Mouse (Mus musculus) MEL (cell line): Measurements from ENCODE around the gene Fhdc1. TPM values are rescaled to one million over a fixed set of nuclear protein-coding genes. Genes with fewer than 3 reads are reported as not detected.

Source experiments
- DNase-seq: peaks from one replicate; pipeline ENCODE4 v3.0.0; 2011; ENCODE audit warnings: low read depth, low spot score
- H3K27ac ChIP-seq: 2 replicates; pipeline ENCODE4 v1.5.1; 2012; ENCODE audit warnings: low read depth, mild to moderate bottlenecking, control low read depth, low read length, moderate library complexity; ENCODE audit not compliant: control insufficient read depth
- H3K27me3 ChIP-seq, 2 experiments: fragments of 150-350 bp in 1 of 2; sonication (generic) in 1 of 2; 2 replicates each; pipeline ENCODE4 v1.6.1; 2012; ENCODE audit warnings: low read length in 2 of 2, mild to moderate bottlenecking in 2 of 2, improper control_type of control experiment in 1 of 2, moderate library complexity in 1 of 2; ENCODE audit not compliant: insufficient read depth in 2 of 2, control insufficient read depth in 1 of 2
- H3K36me3 ChIP-seq, 2 experiments: 2 replicates each; pipeline ENCODE4 v1.6.1; 2012 to 2014; ENCODE audit warnings: low read length in 2 of 2, improper control_type of control experiment in 1 of 2, inconsistent platforms in 1 of 2, mild to moderate bottlenecking in 1 of 2; ENCODE audit not compliant: insufficient read depth in 2 of 2, control insufficient read depth in 1 of 2
- H3K4me1 ChIP-seq, 2 experiments: fragments of 150-350 bp in 1 of 2; sonication (generic) in 1 of 2; 2 replicates each; pipeline ENCODE4 v1.6.1; 2012; ENCODE audit warnings: low read length in 2 of 2, improper control_type of control experiment in 1 of 2, mild to moderate bottlenecking in 1 of 2; ENCODE audit not compliant: insufficient read depth in 2 of 2, control insufficient read depth in 1 of 2
- H3K4me3 ChIP-seq, 2 experiments: fragments of 150-350 bp in 1 of 2; sonication (generic) in 1 of 2; 2 replicates each; pipeline ENCODE4 v1.5.1; 2012; ENCODE audit warnings: low read depth in 2 of 2, low read length in 2 of 2, mild to moderate bottlenecking in 2 of 2, moderate library complexity in 2 of 2, control low read depth in 1 of 2, improper control_type of control experiment in 1 of 2; ENCODE audit not compliant: control insufficient read depth in 1 of 2, insufficient read depth in 1 of 2
- H3K79me2 ChIP-seq: 2 replicates; pipeline ENCODE4 v1.6.1; 2012; ENCODE audit warnings: mild to moderate bottlenecking, low read length, moderate library complexity; ENCODE audit not compliant: control insufficient read depth, poor library complexity, insufficient read depth
- H3K9ac ChIP-seq: 2 replicates; pipeline ENCODE4 v1.6.1; 2012; ENCODE audit warnings: low read depth, mild to moderate bottlenecking, control low read depth, low read length, moderate library complexity; ENCODE audit not compliant: control insufficient read depth, poor library complexity, severe bottlenecking
- H3K9me3 ChIP-seq: fragments of 150-350 bp; sonication (generic); replicated peaks from 2 replicates; pipeline ENCODE4 v1.6.1; 2012; ENCODE audit warnings: mild to moderate bottlenecking, low read length, improper control_type of control experiment, moderate library complexity; ENCODE audit not compliant: insufficient read depth
- BHLHE40 ChIP-seq: IDR thresholded peaks from 2 replicates; pipeline ENCODE4 v1.6.1; 2012; ENCODE audit warnings: low read depth, mild to moderate bottlenecking, inconsistent platforms, low read length, improper control_type of control experiment, borderline replicate concordance
- CHD1 ChIP-seq: IDR thresholded peaks from 2 replicates; pipeline ENCODE4 v1.6.1; 2012; ENCODE audit warnings: low read depth, mild to moderate bottlenecking, inconsistent platforms, low read length, improper control_type of control experiment
- CHD2 ChIP-seq: IDR thresholded peaks from 2 replicates; pipeline ENCODE4 v1.6.1; 2011; ENCODE audit warnings: low read length, improper control_type of control experiment
- CTCF ChIP-seq, 3 experiments: IDR thresholded peaks in 2 of 3; conservative IDR thresholded peaks in 1 of 3; 2 replicates each; pipeline ENCODE4 v1.5.1; 2011 to 2012; ENCODE audit warnings: low read length in 3 of 3, low read depth in 2 of 3, mild to moderate bottlenecking in 2 of 3, improper control_type of control experiment in 1 of 3, inconsistent platforms in 1 of 3, mixed read lengths in 1 of 3, moderate library complexity in 1 of 3; ENCODE audit not compliant: control insufficient read depth in 1 of 3, insufficient read depth in 1 of 3, poor library complexity in 1 of 3, severe bottlenecking in 1 of 3
- E2F4 ChIP-seq: IDR thresholded peaks from 2 replicates; pipeline ENCODE4 v1.6.1; 2011; ENCODE audit warnings: low read depth, low read length, improper control_type of control experiment, borderline replicate concordance
- JUND ChIP-seq: IDR thresholded peaks from 2 replicates; pipeline ENCODE4 v1.6.1; 2011; ENCODE audit warnings: low read depth, mild to moderate bottlenecking, improper control_type of control experiment, low read length
- KAT2A ChIP-seq: conservative IDR thresholded peaks from 2 replicates; pipeline ENCODE4 v1.6.1; 2012; ENCODE audit warnings: low read depth, low read length, improper control_type of control experiment, inconsistent platforms
- MAX ChIP-seq: IDR thresholded peaks from 2 replicates; pipeline ENCODE4 v1.6.1; 2011; ENCODE audit warnings: low read length, improper control_type of control experiment
- MEF2A ChIP-seq: IDR thresholded peaks from 2 replicates; pipeline ENCODE4 v1.6.1; 2014; ENCODE audit warnings: low read depth, mild to moderate bottlenecking, inconsistent platforms, low read length, improper control_type of control experiment; ENCODE audit not compliant: poor library complexity, insufficient replicate concordance, severe bottlenecking; ENCODE audit errors: extremely low read depth
- MXI1 ChIP-seq: IDR thresholded peaks from 2 replicates; pipeline ENCODE4 v1.6.1; 2011; ENCODE audit warnings: mild to moderate bottlenecking, low read depth, low read length, improper control_type of control experiment
- MYB ChIP-seq: IDR thresholded peaks from 2 replicates; pipeline ENCODE4 v1.6.1; 2011; ENCODE audit warnings: mild to moderate bottlenecking, low read depth, low read length, improper control_type of control experiment
- NELFE ChIP-seq: IDR thresholded peaks from 2 replicates; pipeline ENCODE4 v1.6.1; 2011; ENCODE audit warnings: low read depth, low read length, improper control_type of control experiment
- NRF1 ChIP-seq: IDR thresholded peaks from 2 replicates; pipeline ENCODE4 v1.6.1; 2014; ENCODE audit warnings: low read depth, mild to moderate bottlenecking, inconsistent platforms, low read length, improper control_type of control experiment, moderate library complexity; ENCODE audit not compliant: poor library complexity, insufficient read depth, severe bottlenecking
- POLR2AphosphoS2 ChIP-seq: IDR thresholded peaks from 2 replicates; pipeline ENCODE4 v1.6.1; 2011; ENCODE audit warnings: low read length, improper control_type of control experiment
- POLR2AphosphoS5 ChIP-seq: IDR thresholded peaks from 2 replicates; pipeline ENCODE4 v1.6.1; 2012; ENCODE audit warnings: low read depth, borderline replicate concordance, mild to moderate bottlenecking, inconsistent platforms, low read length, moderate library complexity, mixed read lengths
- RCOR1 ChIP-seq: IDR thresholded peaks from 2 replicates; pipeline ENCODE4 v1.6.1; 2012; ENCODE audit warnings: low read depth, mild to moderate bottlenecking, inconsistent platforms, low read length, improper control_type of control experiment
- SIN3A ChIP-seq: IDR thresholded peaks from 2 replicates; pipeline ENCODE4 v1.6.1; 2012; ENCODE audit warnings: low read length, improper control_type of control experiment, inconsistent platforms
- SMC3 ChIP-seq: IDR thresholded peaks from 2 replicates; pipeline ENCODE4 v1.6.1; 2011; ENCODE audit warnings: low read depth, low read length, improper control_type of control experiment
- TBP ChIP-seq: IDR thresholded peaks from 2 replicates; pipeline ENCODE4 v1.8.0; 2011; ENCODE audit warnings: low read depth, low read length, improper control_type of control experiment
- UBTF ChIP-seq: IDR thresholded peaks from 2 replicates; pipeline ENCODE4 v1.6.1; 2012; ENCODE audit warnings: low read depth, mild to moderate bottlenecking, inconsistent platforms, low read length, improper control_type of control experiment, moderate library complexity, borderline replicate concordance; ENCODE audit not compliant: insufficient read depth
- USF1 ChIP-seq: IDR thresholded peaks from 2 replicates; pipeline ENCODE4 v1.6.1; 2014; ENCODE audit warnings: low read depth, mild to moderate bottlenecking, inconsistent platforms, low read length, improper control_type of control experiment, moderate library complexity
- USF2 ChIP-seq, 2 experiments: IDR thresholded peaks; 2 replicates each; pipeline ENCODE4 v1.6.1; 2011 to 2012; ENCODE audit warnings: improper control_type of control experiment in 2 of 2, low read length in 2 of 2, borderline replicate concordance in 1 of 2, inconsistent platforms in 1 of 2, low read depth in 1 of 2, mild to moderate bottlenecking in 1 of 2; ENCODE audit not compliant: insufficient read depth in 1 of 2
- ZC3H11A ChIP-seq: IDR thresholded peaks from 2 replicates; pipeline ENCODE4 v1.6.1; 2012; ENCODE audit warnings: low read depth, mild to moderate bottlenecking, inconsistent platforms, low read length, improper control_type of control experiment
- polyA plus RNA-seq, 2 experiments: library from polyadenylated mRNA; stranded (reverse) in 1 of 2; unstranded in 1 of 2; fragments of >175 nt in 1 of 2; fragments of >200 nt in 1 of 2; gene quantifications; 2 replicates each; pipeline versions ENCODE4 v1.2.1 to v1.2.4; 2012; ENCODE audit warnings: low replicate concordance in 2 of 2, low read depth in 1 of 2; ENCODE audit not compliant: insufficient read length in 2 of 2, insufficient read depth in 1 of 2, missing spikeins in 1 of 2
- total RNA-seq: library from RNA; depleted of rRNA; stranded (reverse); fragments of 300-350 nt; gene quantifications from 2 replicates; pipeline ENCODE4 v1.2.3, GENCODE M21; 2012

Fhdc1 gene
- total and polyA plus RNA-seq, 3 experiments = 0.54 to 2.0 TPM; not detected in 1

- TF ChIP-seq MYB (peak; percentile 87), BHLHE40 (peak; percentile 98), JUND (no peak), USF2 (IDR thresholded peaks at IDR 0.05; ENCODE audit: borderline replicate concordance in 1 of 2, insufficient read depth in 1 of 2, low read depth in 1 of 2, low read length in 2 of 2) (peak in 1 of 2 experiments; percentile 79; a peak in 2 of 4 replicates), ZC3H11A (peak; percentile 51), CHD2 (peak; percentile 30; the same call in 1 of the 2 replicates), POLR2AphosphoS2 (peak; percentile 50; the same call in 1 of the 2 replicates), CTCF (IDR thresholded peaks at IDR 0.05 in 2 of 3, conservative IDR thresholded peaks at IDR 0.05 in 1 of 3; ENCODE audit: control insufficient read depth in 1 of 3, insufficient read depth in 1 of 3, low read depth in 2 of 3, low read length in 3 of 3, poor library complexity in 1 of 3, severe bottlenecking in 1 of 3) (no peak), UBTF (no peak), KAT2A (peak; percentile 62), RCOR1 (peak; percentile 96), MXI1 (peak; percentile 97), CHD1 (no peak), USF1 (peak; percentile 95), NELFE (peak; percentile 35; the same call in 1 of the 2 replicates), TBP (0 out of 2 replicates have a peak, but pooled peaks have one; percentile 51), MEF2A (peak; percentile 71; the same call in 1 of the 2 replicates), POLR2AphosphoS5 (no peak), MAX (peak; percentile 100)
Measured at GRCm38 (mm10) chr3:84460952-84461351, 19.3 kb downstream of the Fhdc1 start (continued).

- Histone ChIP-seq H3K27ac (peak overlapping the region; percentile 49), H3K36me3 (peaks cover 0 to 27% of the 10 kb centered on the region in 2 experiments; a peak in 2 of 4 replicates), H3K9ac (no peak overlapping the region), H3K27me3 (no peaks in the 10 kb centered on the region), H3K4me3 (peak overlapping the region in 1 of 2 experiments; percentile 12; a peak in 2 of 4 replicates), H3K9me3 (no peaks in the 10 kb centered on the region), H3K4me1 (peaks cover 26 to 39% of the 10 kb centered on the region in 2 experiments), H3K79me2 (no peaks in the 10 kb centered on the region)
- peak; percentile 53 for DNase-seq
- TF ChIP-seq CHD2 (no peak), SIN3A (no peak), MAX (no peak), SMC3 (no peak), E2F4 (no peak), BHLHE40 (no peak), CTCF (IDR thresholded peaks at IDR 0.05 in 2 of 3, conservative IDR thresholded peaks at IDR 0.05 in 1 of 3; ENCODE audit: control insufficient read depth in 1 of 3, insufficient read depth in 1 of 3, low read depth in 2 of 3, low read length in 3 of 3, poor library complexity in 1 of 3, severe bottlenecking in 1 of 3) (no peak), NRF1 (no peak)
Measured at GRCm38 (mm10) chr3:84460499-84460898, 19.7 kb downstream of the Fhdc1 start.
